ENCODE assay signal across 12 mouse cellular contexts in genomic region chr13:21110441-21110840, GRCm38 (mm10).
"Had no signal": no experiment of that assay in that cellular context is flagged by ENCODE, and none has a peak within 500 bp of the region (broad histone marks: within the 10 kb centered on the region; RNA-seq: fewer than 3 reads in every experiment).

No protein-coding gene starts in this region.

- DNase-seq: retina, postnatal 1 day; right cerebral cortex, adult 18-20 months; right cerebral cortex, postnatal 14 days; right cerebral cortex, postnatal 25 days; right cerebral cortex, postnatal 4 days; spleen, adult 18-20 months; thymus, adult 18-20 months; thymus, adult 2 months; thymus, postnatal 14 days; thymus, postnatal 25 days; thymus, postnatal 36 days; thymus, postnatal 4 days had no signal
